Mouse (Mus musculus): Measurements from ENCODE around the gene Usp45.
"Not testable (repeated sequence)": the region's sequence is repeated elsewhere in the genome, so short reads cannot be mapped to it uniquely, and the experiment has no call there.

Gene Usp45
- long read RNA-seq, experiment 1, full-length matches to known transcripts = 1 of 3 reads
- long read RNA-seq, experiment 1, partial matches to known transcripts = 2 of 3 reads
- long read RNA-seq, experiment 1, other reads (novel, unspliced or antisense) = 0 of 3 reads
- long read RNA-seq, experiment 2, partial matches to known transcripts = 1 of 4 reads
- long read RNA-seq, experiment 2, other reads (novel, unspliced or antisense) = 3 of 4 reads

DNA sequence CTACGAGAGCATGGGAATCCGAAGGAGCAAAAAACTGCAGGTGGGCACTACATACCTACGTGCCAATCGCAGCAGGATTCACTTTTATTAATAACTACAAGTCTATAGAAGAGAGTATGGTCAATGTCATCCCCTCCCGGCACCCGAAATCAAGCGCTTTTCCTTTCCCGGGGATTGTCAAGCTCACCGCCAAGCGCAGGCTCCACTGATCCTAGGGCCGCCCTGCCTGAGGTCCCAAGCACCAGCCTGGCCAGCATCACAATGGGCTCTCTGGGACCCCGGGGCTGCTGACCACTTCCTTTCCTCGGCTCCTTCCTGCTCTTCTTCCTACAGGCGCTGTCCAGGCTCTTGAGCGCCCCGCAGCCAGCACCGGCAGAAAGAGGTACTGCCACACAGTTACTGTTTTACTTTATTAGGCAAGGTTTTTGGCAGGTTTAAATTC, at the start of gene Usp45, which contains the start of gene Tstd3:
Gene Usp45, plus strand, starts transcription at position 294 of the 442 bp plus-strand sequence.
Gene Tstd3, minus strand, starts transcription at position 350 of the 442 bp plus-strand sequence.
- intact Hi-C loops (cut with DNase I) = no loop called here

DNA sequence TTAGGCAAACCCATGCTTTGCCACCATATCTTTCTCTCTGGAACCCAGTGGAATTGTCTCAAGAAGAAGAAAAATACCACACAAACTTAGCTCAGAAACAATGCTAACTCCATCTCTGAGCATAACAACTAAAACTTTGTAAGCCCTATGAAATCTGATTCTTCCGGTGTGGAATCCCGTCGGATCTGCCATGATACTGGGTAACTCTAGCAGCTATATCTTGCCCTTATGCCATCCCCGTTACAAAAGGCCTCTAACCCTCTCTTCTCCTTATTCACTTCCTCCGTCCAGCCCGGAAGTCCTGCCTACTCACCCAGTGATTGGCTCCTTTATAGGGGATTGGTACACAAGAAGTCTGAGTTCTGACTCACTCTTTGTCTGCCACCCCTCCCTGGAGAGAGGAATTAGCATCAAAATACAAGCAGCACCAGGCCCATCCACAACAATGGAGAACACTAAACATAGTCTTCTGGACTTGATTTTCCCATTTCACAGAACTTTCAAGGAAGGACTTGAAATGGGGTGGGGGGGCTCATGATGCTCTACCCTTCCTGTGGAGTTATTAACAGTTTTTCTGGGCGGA, 44.1 kb upstream of the Usp45 start:
- intact Hi-C loops (cut with DNase I) = loop anchor here (10.0 kb wide), 1 partner anchor 92 kb away; no protein-coding TSS in a partner anchor

DNA sequence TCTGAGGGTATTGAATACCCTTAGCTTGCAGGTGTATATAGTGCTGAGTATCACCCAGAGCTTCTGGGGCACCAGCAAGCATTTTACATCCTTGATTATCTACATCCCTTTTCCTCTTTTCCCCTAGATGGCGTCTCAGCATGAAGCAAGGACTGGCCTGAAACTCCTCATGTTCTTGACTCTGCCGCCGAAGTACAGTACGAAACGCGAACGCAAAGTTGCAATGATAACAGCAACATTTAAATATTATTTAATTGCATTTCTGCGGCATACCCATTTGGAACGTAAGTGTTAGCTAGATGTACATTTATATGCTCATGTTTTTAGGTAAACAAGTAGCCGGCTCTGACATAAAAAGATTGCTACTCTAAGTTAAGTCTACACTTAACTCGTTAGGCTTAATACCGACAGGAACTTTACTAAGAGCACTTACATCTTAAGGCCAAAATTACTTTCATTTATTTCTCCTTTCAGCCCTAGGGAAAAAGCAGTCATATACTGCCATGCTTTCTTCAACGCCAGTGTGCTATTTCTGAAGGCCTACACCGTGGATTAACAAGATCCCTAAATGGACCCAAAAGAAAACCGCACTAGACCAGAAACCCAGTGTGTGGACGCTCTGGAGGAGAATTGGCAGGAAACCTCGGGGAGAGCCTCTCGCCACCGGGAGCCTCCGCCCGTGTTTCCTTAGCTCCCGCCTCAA, 39.9 kb upstream of the Usp45 start:
- intact Hi-C loops (cut with DNase I) = loop anchor here (10.0 kb wide), 1 partner anchor 88 kb away; no protein-coding TSS in a partner anchor

DNA sequence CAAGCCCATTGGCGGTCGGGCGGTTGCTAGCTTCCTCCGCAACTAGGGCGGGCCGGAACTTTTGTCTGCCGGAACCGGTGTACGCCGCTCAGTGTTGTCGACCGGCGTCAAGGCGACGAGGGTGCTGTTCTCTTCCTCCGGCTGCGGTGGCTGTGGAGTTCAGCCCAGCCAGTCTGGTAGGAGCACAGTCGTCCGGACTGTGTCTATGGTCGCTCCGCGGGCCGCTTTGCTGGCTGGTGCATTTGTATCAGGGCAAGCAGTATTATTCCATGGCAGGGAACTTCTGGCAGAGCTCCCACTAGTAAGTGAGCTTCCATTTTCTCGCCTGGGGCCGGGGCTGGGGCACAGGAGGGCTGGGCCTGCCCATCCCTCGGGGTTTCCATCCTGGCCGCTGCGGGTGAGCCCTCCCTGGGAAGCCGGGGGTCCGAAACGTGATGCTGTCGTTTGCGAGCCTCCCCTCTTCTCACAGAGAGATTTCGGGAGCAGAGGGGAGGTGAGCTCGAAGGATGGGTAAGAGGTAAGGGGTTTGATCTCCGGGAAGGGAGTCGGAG, 39.3 kb upstream of the Usp45 start, which contains the start of gene Ccnc:
Gene Ccnc, plus strand, starts transcription at position 87 of the 551 bp plus-strand sequence.
- intact Hi-C loops (cut with DNase I) = loop anchor here (10.0 kb wide), 1 partner anchor 87 kb away; no protein-coding TSS in a partner anchor

DNA sequence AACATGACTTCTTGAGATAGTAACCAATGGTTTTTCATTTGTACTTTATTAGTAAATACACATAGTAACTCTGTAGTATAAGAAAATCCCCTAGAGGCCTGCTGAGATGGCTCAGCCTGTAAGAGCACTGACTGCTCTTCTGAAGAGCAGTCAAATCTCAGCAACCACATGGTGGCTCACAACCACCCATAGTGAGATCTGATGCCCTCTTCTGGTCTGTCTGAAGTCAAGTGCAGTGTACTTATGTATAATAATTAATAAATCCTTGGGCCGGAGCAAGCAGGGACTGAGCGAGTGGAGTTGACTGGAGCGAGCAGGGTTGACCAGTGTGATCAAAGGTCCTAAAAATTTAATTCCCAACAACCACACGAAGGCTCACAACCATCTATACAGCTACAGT, 27.8 kb upstream of the Usp45 start:
- intact Hi-C loops (cut with DNase I) = no loop called here

DNA sequence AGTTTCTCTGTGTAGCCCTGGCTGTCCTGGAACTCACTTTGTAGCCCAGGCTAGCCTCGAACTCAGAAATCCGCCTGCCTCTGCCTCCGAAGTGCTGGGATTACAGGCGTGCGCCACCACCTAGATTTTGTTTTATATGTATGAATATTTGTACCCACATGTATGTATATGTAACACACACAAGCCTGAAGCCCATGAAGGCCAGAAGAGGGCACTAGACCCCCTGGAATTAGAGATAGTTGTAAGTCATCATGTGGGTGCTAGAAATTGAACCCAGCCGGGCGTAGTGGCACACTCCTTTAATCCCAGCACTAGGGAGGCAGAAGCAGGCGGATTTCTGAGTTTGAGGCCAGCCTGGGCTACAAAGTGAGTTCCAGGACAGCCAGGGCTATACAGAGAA, 22.8 kb upstream of the Usp45 start:
- intact Hi-C loops (cut with DNase I) = not testable (repeated sequence)

DNA sequence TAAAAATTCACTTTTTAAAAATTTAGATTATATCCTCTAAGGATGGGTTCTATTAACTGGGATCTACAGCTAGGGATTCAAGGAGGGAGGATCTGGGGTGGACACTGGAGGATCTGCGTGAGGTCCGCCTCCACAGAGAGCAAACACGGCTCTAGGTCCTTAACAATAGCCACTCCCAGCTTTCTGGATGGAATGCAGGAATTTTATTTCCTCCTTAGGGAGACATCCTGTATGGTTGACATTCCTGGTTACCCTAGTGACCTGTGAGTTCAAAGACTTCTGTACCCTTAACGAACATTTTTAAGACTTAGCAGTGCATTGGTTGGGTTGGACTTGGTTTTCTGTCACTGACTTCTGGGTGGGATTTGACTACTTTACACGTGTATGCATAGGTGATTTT, 21.2 kb upstream of the Usp45 start:
- intact Hi-C loops (cut with DNase I) = no loop called here

DNA sequence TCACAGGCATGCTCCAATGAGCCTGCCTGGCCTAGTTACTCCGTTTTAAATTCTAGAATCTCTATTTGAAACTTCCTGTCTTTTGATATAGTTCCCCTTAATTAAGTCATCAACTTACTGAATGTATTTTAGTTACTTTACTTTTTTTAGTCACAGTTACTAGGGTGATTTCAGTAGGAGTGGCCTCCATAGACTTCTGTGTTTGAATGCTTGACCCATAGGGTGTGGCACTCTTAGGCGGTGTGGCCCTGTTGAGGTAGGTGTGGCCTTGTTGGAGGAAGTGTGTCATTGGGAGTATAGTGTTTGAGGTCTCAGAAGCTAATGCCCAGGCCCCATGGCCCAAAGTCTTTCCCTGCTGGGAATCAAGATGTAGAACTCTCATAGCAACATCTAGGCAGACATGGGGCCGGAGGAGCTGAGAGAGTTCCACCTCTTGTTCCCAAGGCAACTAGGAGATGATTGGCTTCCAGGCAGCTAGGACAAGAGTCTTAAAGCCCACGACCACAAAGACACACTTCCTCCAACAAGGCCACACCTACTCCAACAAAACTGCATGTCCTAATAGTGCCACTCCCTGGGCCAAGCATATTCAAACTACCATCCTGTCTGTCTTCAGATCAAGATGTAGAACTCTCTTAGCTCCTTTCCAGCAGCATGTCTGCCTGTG, 11.7 kb upstream of the Usp45 start:
- intact Hi-C loops (cut with DNase I) = no loop called here

DNA sequence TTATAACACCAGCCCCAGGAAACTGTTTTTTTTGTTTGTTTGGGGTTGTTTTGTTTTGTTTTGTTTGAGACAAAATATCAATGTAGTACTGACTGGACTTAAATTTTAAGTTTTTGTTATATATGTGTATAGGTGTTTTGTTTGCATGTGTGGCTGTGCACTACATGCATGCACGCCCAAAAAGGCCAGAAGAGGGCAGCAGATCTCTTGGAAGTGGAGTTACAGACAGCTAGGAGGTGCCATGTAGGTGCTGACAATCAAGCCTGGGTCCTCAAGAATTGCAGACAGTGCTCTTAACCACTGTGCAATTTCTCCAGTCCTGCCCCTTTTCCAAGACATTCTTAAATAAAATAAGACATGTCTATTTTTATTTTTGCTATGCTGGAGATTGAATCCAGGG, 8.1 kb upstream of the Usp45 start:
- intact Hi-C loops (cut with DNase I) = no loop called here

DNA sequence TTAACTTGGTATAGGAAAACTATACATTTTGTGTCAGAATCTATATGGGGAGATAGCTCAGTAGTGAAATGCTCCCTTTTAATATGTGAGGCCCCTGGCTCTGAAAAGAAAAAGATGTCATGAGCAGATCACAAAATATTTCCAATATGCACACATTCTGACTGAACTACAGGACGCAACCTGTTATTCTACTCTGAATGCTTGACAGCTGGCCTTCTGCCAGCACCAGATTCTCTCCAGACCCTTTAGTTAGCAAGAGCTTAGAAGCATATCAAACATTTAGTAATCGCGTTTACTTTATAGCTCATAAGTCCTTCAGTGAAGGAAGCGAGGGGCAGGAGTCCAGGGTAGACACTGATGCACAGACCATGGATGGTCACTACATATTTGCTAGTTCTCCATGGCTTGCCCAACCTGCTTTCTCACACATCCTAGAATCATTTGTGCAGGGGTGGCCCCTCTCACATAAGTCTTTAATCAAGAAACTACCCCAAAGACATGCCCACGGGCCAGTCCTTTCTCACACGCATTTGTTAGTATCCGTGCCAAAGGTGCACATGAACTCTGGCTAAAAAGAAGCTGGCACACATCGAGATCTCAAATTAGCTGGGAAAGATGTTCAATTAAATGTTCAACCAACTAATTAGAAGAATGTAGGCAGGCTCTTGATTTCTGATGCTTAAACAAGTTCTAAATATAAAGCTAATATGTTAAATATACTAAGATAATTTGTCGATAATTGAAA, 5.4 kb upstream of the Usp45 start:
- intact Hi-C loops (cut with DNase I) = no loop called here

DNA sequence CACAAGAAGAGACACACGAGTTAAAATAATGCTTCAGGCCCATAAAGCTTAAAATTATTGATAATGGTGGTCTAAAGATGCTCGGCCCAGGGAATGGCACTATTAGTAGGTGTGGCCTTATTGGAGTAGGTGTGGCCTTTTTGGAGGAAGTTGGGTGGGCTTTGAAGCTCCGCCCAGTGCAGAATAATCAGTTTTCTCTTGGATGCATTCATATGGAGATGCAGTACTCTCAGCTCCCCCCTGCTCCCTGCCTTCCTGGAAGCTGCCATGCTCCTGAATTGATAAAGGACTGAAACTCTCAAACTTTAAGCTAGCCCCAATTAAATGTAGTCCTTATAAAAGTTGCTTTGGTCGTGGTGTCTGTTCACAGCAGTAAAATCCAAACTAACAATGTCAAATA, 3.1 kb upstream of the Usp45 start:
- intact Hi-C loops (cut with DNase I) = no loop called here

DNA sequence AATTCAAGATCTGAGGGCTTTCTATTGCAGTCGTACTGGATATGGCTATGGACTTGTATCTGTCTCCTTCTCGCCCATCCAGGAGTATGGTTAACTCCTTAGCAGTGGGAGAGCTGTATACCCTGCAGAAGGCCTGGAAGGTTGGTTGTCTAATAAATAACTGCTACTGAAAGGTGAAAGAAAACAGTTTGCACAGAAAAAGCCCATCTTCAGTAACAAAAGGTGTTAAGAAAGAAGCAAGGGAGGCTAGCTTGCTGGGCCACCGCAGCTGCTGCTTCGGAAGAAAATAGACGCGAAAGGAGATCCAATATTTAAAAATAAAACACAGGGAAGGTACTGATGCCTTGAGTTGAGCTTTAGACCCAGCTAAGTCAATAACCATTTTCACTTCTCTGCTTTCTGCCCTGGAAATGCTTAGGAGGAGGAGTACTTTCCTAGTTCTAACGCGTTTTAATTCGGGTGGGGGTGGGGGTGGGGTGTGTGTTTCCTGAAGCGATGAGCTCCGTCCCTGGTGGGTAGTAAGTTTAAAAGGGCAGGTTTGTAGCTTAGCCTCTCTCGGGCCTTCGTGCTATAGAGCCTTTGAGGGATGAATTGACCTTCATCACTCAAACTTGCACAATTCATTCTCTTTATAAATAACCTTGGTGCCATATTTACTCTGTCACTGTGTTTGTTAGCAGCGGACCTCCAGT, 639 bp upstream of the Usp45 start:
- intact Hi-C loops (cut with DNase I) = no loop called here

DNA sequence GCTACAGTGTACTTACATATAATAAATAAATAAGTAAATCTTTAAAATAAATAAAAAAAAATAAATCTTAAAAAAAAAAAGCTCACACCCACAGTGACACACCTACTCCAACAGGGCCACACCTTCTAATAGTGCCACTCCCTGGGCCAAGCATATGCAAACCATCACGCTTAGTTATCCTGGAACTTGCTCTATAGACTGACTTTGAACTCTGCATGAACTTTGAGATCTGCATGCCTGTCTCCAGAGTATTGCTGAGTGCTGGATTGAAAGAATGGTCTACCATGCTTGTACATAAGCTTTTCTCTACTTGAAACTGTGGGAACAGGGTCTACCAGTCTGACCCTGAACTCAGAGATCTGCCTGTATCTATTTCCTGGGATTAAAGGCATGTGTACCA, 4.1 kb downstream of the Usp45 start:
- intact Hi-C loops (cut with DNase I) = no loop called here

DNA sequence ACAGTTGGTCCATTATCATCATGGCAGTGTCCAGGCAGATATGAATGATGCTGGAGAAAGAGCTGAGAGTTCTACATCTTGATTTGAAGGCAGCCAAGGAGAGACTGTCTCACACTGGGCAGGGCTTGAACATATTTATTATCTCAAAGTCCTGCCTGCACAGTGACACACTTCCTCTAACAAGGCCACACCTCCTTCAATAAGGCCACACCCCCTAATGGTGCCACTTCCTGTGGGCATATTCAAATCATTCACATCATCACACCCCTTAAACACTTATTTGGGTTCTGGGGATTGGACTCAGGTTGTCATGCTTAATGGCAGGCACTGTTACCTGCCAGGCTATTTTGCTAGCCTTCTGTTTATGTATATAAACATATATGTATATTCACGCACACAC, 5.3 kb downstream of the Usp45 start:
- intact Hi-C loops (cut with DNase I) = no loop called here

DNA sequence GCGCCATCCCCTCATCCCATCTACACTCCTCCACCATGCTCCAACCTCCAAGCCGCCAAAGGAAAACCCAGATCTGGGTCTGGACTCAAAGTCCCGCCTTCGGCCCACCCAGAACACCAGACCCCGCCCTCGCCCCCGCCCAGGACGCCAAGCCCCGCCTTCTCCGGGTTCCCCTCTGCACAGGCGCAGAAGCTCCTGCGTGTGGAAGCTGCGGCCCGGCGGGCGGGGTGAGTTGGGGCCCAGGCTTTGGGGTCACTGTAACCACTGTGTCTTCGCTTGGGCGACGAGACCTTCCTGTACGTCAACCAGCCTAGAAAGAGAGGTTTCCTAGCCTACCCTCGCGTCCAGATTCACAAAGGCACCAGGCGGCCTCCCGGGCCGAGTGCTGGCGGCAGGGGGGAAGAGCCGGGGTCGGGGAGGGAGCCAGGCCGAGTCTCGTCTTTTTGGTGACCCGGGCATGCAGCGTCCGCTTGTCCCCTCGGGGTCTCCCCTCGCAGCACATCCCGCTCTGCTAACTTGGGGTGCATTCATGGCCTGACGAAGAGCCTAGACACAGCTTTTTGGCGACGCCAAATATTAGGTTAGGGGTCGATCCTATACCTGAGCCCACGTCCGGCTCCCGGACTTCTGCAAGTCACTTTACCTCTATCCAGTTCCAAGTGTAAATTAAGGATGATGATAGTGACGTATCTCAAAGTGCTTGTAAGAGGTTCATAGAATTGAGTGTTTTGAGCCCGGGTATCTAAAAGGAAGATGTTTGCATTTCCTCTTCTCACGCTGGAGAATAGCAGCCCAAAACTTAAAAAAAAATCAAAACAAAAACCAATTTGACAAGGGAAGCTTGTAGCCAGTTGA, 9.4 kb downstream of the Usp45 start:
- intact Hi-C loops (cut with DNase I) = no loop called here

DNA sequence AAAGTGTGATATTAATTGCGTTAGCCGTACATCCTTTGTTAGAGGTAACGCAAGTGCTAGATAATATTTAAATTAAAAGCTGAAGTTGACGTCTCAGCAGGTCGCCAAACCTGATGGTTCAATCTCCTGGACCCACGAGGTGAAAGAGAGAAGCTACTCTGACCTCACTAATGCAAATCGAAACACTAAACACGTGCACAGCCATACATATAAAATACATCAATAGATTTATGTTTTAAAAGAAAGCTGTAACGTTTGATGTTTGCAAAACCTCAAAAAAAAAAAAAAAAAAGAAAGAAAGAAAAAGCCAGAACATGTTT, 9.9 kb downstream of the Usp45 start:
- intact Hi-C loops (cut with DNase I) = no loop called here

DNA sequence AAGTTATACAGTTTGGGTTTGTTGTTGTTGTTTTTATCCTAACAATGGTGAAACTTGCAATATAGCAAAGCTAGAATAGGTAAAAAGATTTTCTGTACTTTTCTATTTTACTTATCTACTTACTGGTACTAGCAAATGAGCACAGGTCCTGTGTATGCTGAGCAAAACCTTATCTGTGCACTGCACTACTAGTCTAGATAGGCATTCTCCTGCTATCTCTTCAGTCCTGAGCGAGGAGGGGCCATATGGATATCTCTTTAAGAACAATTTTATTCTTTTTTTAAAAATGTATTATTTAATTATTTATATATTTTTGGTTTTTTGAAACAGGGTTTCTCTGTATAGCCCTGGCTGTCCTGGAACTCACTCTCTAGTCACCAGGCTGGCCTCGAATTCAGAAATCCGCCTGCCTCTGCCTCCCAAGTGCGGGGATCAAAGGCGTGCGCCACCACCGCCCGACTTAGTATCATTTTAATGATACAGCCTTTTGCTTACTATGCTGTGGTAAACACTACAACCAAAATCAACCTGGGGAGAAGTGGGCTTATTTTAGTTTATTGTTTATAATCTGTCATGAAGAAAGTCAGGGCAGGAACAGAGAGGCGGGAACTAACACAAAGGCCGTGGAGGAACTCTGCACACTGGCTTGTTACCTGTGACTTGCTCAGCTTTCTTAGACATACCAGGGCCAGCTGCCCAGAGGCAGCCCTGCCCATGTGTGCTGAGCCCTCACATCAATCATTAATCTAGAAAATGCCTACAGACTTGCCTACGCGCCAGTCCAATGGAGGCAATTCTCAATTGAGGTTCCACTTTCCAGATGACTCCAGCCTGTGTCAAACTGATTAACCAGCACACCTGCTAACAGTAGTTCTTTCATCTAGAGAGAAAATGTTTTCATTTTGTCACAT, 14.1 kb downstream of the Usp45 start:
- intact Hi-C loops (cut with DNase I) = no loop called here

DNA sequence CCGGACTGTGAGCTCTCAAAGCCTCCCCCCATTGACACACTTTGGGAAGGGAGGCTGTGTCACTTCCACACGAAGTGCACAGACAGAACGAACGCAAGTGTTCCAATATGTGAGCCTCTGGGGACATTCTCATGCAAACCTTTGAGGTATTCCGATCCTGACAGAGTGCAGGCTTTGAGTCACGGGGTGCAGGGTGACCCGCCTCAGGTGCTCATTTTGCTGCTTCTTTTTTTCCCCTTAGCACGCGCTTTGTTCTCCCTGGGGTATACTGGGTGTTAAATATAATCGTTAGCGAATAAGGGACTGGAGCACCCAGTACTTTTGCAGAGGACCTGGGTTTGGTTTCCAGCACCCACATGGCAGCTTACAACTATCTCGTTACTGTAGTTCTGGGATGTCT, 19.3 kb downstream of the Usp45 start:
- intact Hi-C loops (cut with DNase I) = no loop called here
